Comparison of ENCODE assay signal across 26 mouse cellular contexts in the genomic region with DNA sequence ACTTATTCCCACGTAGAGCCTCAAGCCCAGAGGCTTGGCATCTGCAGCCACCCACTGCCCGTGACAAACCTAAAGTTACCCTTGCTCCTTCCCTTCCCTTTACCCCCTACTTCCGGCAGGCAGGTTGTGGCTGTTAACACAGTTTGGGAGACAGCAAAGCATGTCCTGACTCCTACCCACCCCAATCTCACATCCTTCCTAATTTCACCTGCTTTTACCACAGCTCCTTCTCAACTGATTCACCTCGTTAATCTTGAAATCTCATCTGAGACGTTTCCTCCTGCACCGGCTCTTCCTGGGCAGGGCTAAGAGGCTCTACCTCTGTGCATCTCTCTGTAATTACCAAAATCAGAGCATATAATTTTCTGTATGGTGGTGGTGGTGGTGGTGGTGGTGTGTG. TPM values are rescaled to one million over a fixed set of nuclear protein-coding genes. Genes with fewer than 3 reads are reported as not detected.
A peak's percentile ranks its signal among the peaks of the same experiment; 100 is the strongest.
DNase-seq lines count a peak whose midpoint lies in the region; ATAC-seq and TF ChIP-seq lines count a peak whose summit lies in the region.
"Had no signal": no experiment of that assay in that cellular context is flagged by ENCODE, and none has a peak within 500 bp of the region (broad histone marks: within the 10 kb centered on the region; RNA-seq: fewer than 3 reads in every experiment).

No protein-coding gene starts in this region.

- DNase-seq in CD4-positive helper T cell, adult 2 months (ENCODE audit: low read depth, low spot score), result peak; percentile 84
- peak; percentile 35 for DNase-seq in thymus, postnatal 25 days
- DNase-seq in cerebellum, adult 9-10 months, result no peak
- no peak for DNase-seq in cerebellum, adult 2 months
- DNase-seq: adrenal gland, postnatal 14 days; cerebellum, adult 8-10 months; forebrain, postnatal 0 days; gastrocnemius, postnatal 14 days; heart, adult 2 months; heart, postnatal 14 days; kidney, postnatal 25 days; liver, postnatal 0 days had no signal

- WGBS in cerebellum, adult 2 months, result 72% methylated on average over 6 of the region's 6 CpGs

- H3K4me3 ChIP-seq in cerebellum, adult 2 months (replicated peaks; ENCODE audit: insufficient read depth, low read depth, low read length), result no peak overlapping the region
- H3K4me3 ChIP-seq: embryonic facial prominence, embryonic 15.5 days; heart, adult 2 months; heart, embryonic 13.5 days; hindbrain, embryonic 13.5 days; intestine, embryonic 15.5 days; layer of hippocampus, adult 2 months; limb, embryonic 12.5 days; midbrain, embryonic 12.5 days had no signal

- TF ChIP-seq POLR2A in cerebellum, adult 2 months (IDR thresholded peaks at IDR 0.05; ENCODE audit: borderline replicate concordance, insufficient read depth, low read length), result no peak

- H3K27ac ChIP-seq in cerebellum, adult 2 months (ENCODE audit: insufficient read depth, low read length), result no peak overlapping the region
- H3K27ac ChIP-seq: embryonic facial prominence, embryonic 15.5 days; heart, adult 2 months; heart, embryonic 13.5 days; hindbrain, embryonic 13.5 days; intestine, embryonic 15.5 days; layer of hippocampus, adult 2 months; limb, embryonic 12.5 days; macrophage; midbrain, embryonic 12.5 days had no signal

- H3K4me1 ChIP-seq in cerebellum, adult 2 months (ENCODE audit: control insufficient read depth, insufficient read depth, low read length), result no peaks in the 10 kb centered on the region
- H3K4me1 ChIP-seq: hindbrain, embryonic 13.5 days; intestine, embryonic 15.5 days; midbrain, embryonic 12.5 days had no signal

- peak; percentile 75 for ATAC-seq in CD4-positive, CD25-positive, alpha-beta regulatory T cell, adult 4 months
- peak; percentile 33 to 34 for ATAC-seq in hematopoietic stem cell, adult 5-6 weeks (replicated peaks in 1 of 2; ENCODE audit: insufficient read depth in 1 of 2, low FRiP score in 2 of 2, low TSS enrichment in 1 of 2, low read depth in 1 of 2, poor library complexity in 2 of 2, severe bottlenecking in 2 of 2)
- ATAC-seq in erythroblast, adult 5-6 weeks (replicated peaks; ENCODE audit: low FRiP score, poor library complexity, severe bottlenecking), result no peak
- ATAC-seq: forebrain, postnatal 0 days; intestine, embryonic 15.5 days; liver, postnatal 0 days; lung, postnatal 0 days had no signal

- H3K27me3 ChIP-seq in cerebellum, adult 2 months (ENCODE audit: control insufficient read depth, insufficient read depth, low read length), result no peaks in the 10 kb centered on the region
- H3K27me3 ChIP-seq: embryonic facial prominence, embryonic 15.5 days; heart, embryonic 13.5 days; hindbrain, embryonic 13.5 days; intestine, embryonic 15.5 days; limb, embryonic 12.5 days; midbrain, embryonic 12.5 days had no signal

- no peak for TF ChIP-seq CTCF in cerebellum, adult 2 months (IDR thresholded peaks at IDR 0.05; ENCODE audit: borderline replicate concordance, insufficient read depth, low read depth, low read length)

RNA-seq across cellular contexts. Expression of gene Bcl2l14, which starts 31.5 kb away (rescaled TPM):
- 1 to 10 TPM; 2.8 to 3.0 TPM for polyA plus RNA-seq in CD4-positive, CD25-positive, alpha-beta regulatory T cell, adult 4 months (2017; shearing (Covaris generic))
- 1.2 and 10.6 TPM in 2 replicates for total RNA-seq in hematopoietic stem cell, adult 5-6 weeks (2017)
- not detected in 2 replicates for total RNA-seq in erythroblast, adult 5-6 weeks (2015; ENCODE audit: low replicate concordance)
- not detected in 2 replicates for total RNA-seq in erythroblast, adult 5-6 weeks (2017; ENCODE audit: low replicate concordance)
- not detected in 2 replicates for polyA plus RNA-seq in cerebellum, adult 2 months (2012; rRNA removed)
- total RNA-seq: forebrain, postnatal 0 days; gastrocnemius, postnatal 14 days; heart, adult 2 months; heart, postnatal 14 days; layer of hippocampus, adult 2 months; layer of hippocampus, postnatal 25 days; left cerebral cortex, postnatal 10 days had no signal
- polyA plus RNA-seq: forebrain, postnatal 0 days had no signal

Comparison
In these comparisons a context has a peak if more than half of its experiments do, and no peak if none do; other contexts are left out.
1. DNase-seq: peak in CD4-positive helper T cell, adult 2 months (single experiment) and thymus, postnatal 25 days (single experiment); none in cerebellum, adult 9-10 months (single experiment) and cerebellum, adult 2 months (0 of 2).